In genomic region chr2:116838538-116839197, GRCm38 (mm10) we compare ENCODE assay signal across 8 mouse cellular contexts. TPM values are rescaled to one million over a fixed set of nuclear protein-coding genes. Genes with fewer than 3 reads are reported as not detected.
DNase-seq lines count a peak whose midpoint lies in the region; ATAC-seq and TF ChIP-seq lines count a peak whose summit lies in the region.

No protein-coding gene starts in this region.

- no peak overlapping the region for H3K4me2 ChIP-seq in heart, embryonic 11.5 days
- 0 out of 2 replicates have a peak overlapping the region, but pooled peaks have one; percentile 27 for H3K4me2 ChIP-seq in forebrain, embryonic 12.5 days
- 0 out of 2 replicates have a peak overlapping the region, but pooled peaks have one; percentile 24 for H3K4me2 ChIP-seq in hindbrain, postnatal 0 days (ENCODE audit: low read depth, low read length)
- no peak overlapping the region for H3K4me2 ChIP-seq in liver, embryonic 14.5 days (ENCODE audit: low read depth)
- peak overlapping the region; percentile 37 for H3K4me2 ChIP-seq in neural tube, embryonic 15.5 days

- no peaks in the 10 kb centered on the region for H3K27me3 ChIP-seq in heart, embryonic 11.5 days (ENCODE audit: control insufficient read depth, insufficient read depth, low read length)
- H3K27me3 ChIP-seq in forebrain, embryonic 12.5 days: no peaks in the 10 kb centered on the region
- H3K27me3 ChIP-seq in hindbrain, postnatal 0 days (ENCODE audit: insufficient read depth, low read length): no peaks in the 10 kb centered on the region
- H3K27me3 ChIP-seq in liver, embryonic 14.5 days (ENCODE audit: control insufficient read depth, insufficient read depth, low read length): no peaks in the 10 kb centered on the region
- no peaks in the 10 kb centered on the region for H3K27me3 ChIP-seq in neural tube, embryonic 15.5 days (replicated peaks)

- no peak overlapping the region for H3K4me3 ChIP-seq in heart, embryonic 11.5 days (ENCODE audit: low read depth, low read length)
- H3K4me3 ChIP-seq in forebrain, embryonic 12.5 days (replicated peaks): no peak overlapping the region
- no peak overlapping the region for H3K4me3 ChIP-seq in hindbrain, postnatal 0 days (ENCODE audit: low read length)
- no peak overlapping the region for H3K4me3 ChIP-seq in liver, embryonic 14.5 days (ENCODE audit: insufficient read depth in 1 of 2, low read depth in 2 of 2, low read length in 2 of 2)
- no peak overlapping the region for H3K4me3 ChIP-seq in neural tube, embryonic 15.5 days (replicated peaks)

- no peak for TF ChIP-seq EP300 in liver, embryonic 14.5 days (IDR thresholded peaks at IDR 0.05; ENCODE audit: low read depth)

- ATAC-seq in heart, embryonic 11.5 days (replicated peaks; ENCODE audit: insufficient number of reproducible peaks, low FRiP score, low TSS enrichment): no peak
- peak; percentile 75; the same call in 1 of the 2 replicates for ATAC-seq in forebrain, embryonic 12.5 days (ENCODE audit: low FRiP score)
- ATAC-seq in hindbrain, postnatal 0 days: peak; percentile 78
- no peak for ATAC-seq in liver, embryonic 14.5 days (ENCODE audit: insufficient read depth)
- ATAC-seq in neural tube, embryonic 15.5 days (ENCODE audit: low FRiP score): peak; percentile 81

- H3K27ac ChIP-seq in heart, embryonic 11.5 days (ENCODE audit: low read depth, low read length): no peak overlapping the region
- no peak overlapping the region for H3K27ac ChIP-seq in forebrain, embryonic 12.5 days
- no peak overlapping the region for H3K27ac ChIP-seq in hindbrain, postnatal 0 days
- H3K27ac ChIP-seq in liver, embryonic 14.5 days: no peak overlapping the region
- 0 out of 2 replicates have a peak overlapping the region, but pooled peaks have one; percentile 24 for H3K27ac ChIP-seq in neural tube, embryonic 15.5 days (replicated peaks)

- WGBS in heart, embryonic 11.5 days (ENCODE audit: insufficient replicate concordance): 46% methylated on average over 8 of the region's 8 CpGs
- WGBS in forebrain, embryonic 12.5 days: 25% methylated on average over 8 of the region's 8 CpGs
- 41% methylated on average over 8 of the region's 8 CpGs for WGBS in hindbrain, postnatal 0 days
- WGBS in liver, embryonic 14.5 days (ENCODE audit: insufficient replicate concordance): 21% methylated on average over 8 of the region's 8 CpGs
- 41% methylated on average over 8 of the region's 8 CpGs for WGBS in neural tube, embryonic 15.5 days

- peak; percentile 22 to 46 for DNase-seq in heart, adult 18-20 months
- DNase-seq in adipocyte (ENCODE audit: low spot score): peak; percentile 75
- DNase-seq in hindbrain, postnatal 0 days (ENCODE audit: low spot score): peak; percentile 80
- DNase-seq in liver, embryonic 14.5 days (ENCODE audit: low read depth in 3 of 3, low spot score in 3 of 3): no peak
- DNase-seq in gastrocnemius, postnatal 4 days (ENCODE audit: low spot score in 2 of 2): no peak

- TF ChIP-seq CTCF in hindbrain, postnatal 0 days (IDR thresholded peaks at IDR 0.05; ENCODE audit: low read depth): peak; percentile 82
- TF ChIP-seq CTCF in liver, embryonic 14.5 days (IDR thresholded peaks at IDR 0.05; ENCODE audit: low read depth): peak; percentile 28; the same call in 1 of the 2 replicates

- no peak overlapping the region for H3K9ac ChIP-seq in heart, embryonic 11.5 days (ENCODE audit: low read depth, low read length)
- H3K9ac ChIP-seq in forebrain, embryonic 12.5 days: no peak overlapping the region
- no peak overlapping the region for H3K9ac ChIP-seq in hindbrain, postnatal 0 days (replicated peaks; ENCODE audit: low read length)
- H3K9ac ChIP-seq in liver, embryonic 14.5 days (replicated peaks): no peak overlapping the region
- no peak overlapping the region for H3K9ac ChIP-seq in neural tube, embryonic 15.5 days (replicated peaks)

- H3K36me3 ChIP-seq in heart, embryonic 11.5 days (ENCODE audit: control insufficient read depth, insufficient read depth, low read length): no peaks in the 10 kb centered on the region
- no peaks in the 10 kb centered on the region for H3K36me3 ChIP-seq in forebrain, embryonic 12.5 days (replicated peaks)
- no peaks in the 10 kb centered on the region for H3K36me3 ChIP-seq in hindbrain, postnatal 0 days (ENCODE audit: insufficient read depth, low read length)
- H3K36me3 ChIP-seq in liver, embryonic 14.5 days (replicated peaks; ENCODE audit: control insufficient read depth, insufficient read depth, low read depth): no peaks in the 10 kb centered on the region
- H3K36me3 ChIP-seq in neural tube, embryonic 15.5 days: no peaks in the 10 kb centered on the region

- no peaks in the 10 kb centered on the region for H3K4me1 ChIP-seq in heart, embryonic 11.5 days (ENCODE audit: control insufficient read depth, insufficient read depth, low read length)
- peaks cover 4% of the 10 kb centered on the region; the same call in 1 of the 2 replicates for H3K4me1 ChIP-seq in forebrain, embryonic 12.5 days
- H3K4me1 ChIP-seq in hindbrain, postnatal 0 days (ENCODE audit: insufficient read depth, low read length): no peaks in the 10 kb centered on the region
- no peaks in the 10 kb centered on the region for H3K4me1 ChIP-seq in liver, embryonic 14.5 days (replicated peaks; ENCODE audit: control insufficient read depth in 2 of 2, insufficient read depth in 2 of 2, low read length in 1 of 2)
- 0 out of 2 replicates have a peak, but pooled peaks cover 5% of the 10 kb centered on the region for H3K4me1 ChIP-seq in neural tube, embryonic 15.5 days

- H3K9me3 ChIP-seq in heart, embryonic 11.5 days (replicated peaks; ENCODE audit: control insufficient read depth, low read length): no peaks in the 10 kb centered on the region
- no peaks in the 10 kb centered on the region for H3K9me3 ChIP-seq in forebrain, embryonic 12.5 days
- H3K9me3 ChIP-seq in hindbrain, postnatal 0 days (ENCODE audit: low read length): no peaks in the 10 kb centered on the region
- H3K9me3 ChIP-seq in liver, embryonic 14.5 days (ENCODE audit: control insufficient read depth, low read length): no peaks in the 10 kb centered on the region
- no peaks in the 10 kb centered on the region for H3K9me3 ChIP-seq in neural tube, embryonic 15.5 days (replicated peaks)

RNA-seq across cellular contexts. Expression of gene Tmco5, which starts 39.8 kb away (rescaled TPM):
- not detected for total RNA-seq in heart, adult 18-20 months (2021)
- polyA plus RNA-seq in heart, embryonic 11.5 days (2014; fragmentation: Nextera tagmentation; extraction: Ambion mirVana): not detected in 2 replicates
- not detected in 2 replicates for polyA plus RNA-seq in forebrain, embryonic 12.5 days (2016; fragmentation: Nextera tagmentation; extraction: Ambion mirVana)
- total RNA-seq in hindbrain, postnatal 0 days (2014; rRNA removed): not detected in 2 replicates
- not detected in 2 replicates for polyA plus RNA-seq in hindbrain, postnatal 0 days (2015; fragmentation: Nextera tagmentation; extraction: Ambion mirVana)
- polyA plus RNA-seq in liver, embryonic 14.5 days (2012; rRNA removed): not detected in 2 replicates
- polyA plus RNA-seq in liver, embryonic 14.5 days (2014; fragmentation: Nextera tagmentation; extraction: Ambion mirVana): not detected in 2 replicates
- polyA plus RNA-seq in neural tube, embryonic 15.5 days (2015; fragmentation: Nextera tagmentation; extraction: Ambion mirVana): not detected in 2 replicates
- not detected for total RNA-seq in gastrocnemius, postnatal 4 days (2021)

Comparison
In these comparisons a context has a peak if more than half of its experiments do, and no peak if none do; other contexts are left out.
1. DNase-seq: peak in heart, adult 18-20 months (2 of 2), adipocyte (single experiment) and hindbrain, postnatal 0 days (single experiment); none in liver, embryonic 14.5 days (0 of 3) and gastrocnemius, postnatal 4 days (0 of 2).
2. ATAC-seq: peak in forebrain, embryonic 12.5 days (single experiment), hindbrain, postnatal 0 days (single experiment) and neural tube, embryonic 15.5 days (single experiment); none in heart, embryonic 11.5 days (single experiment) and liver, embryonic 14.5 days (single experiment).
3. H3K4me2 ChIP-seq: peak in forebrain, embryonic 12.5 days (single experiment), hindbrain, postnatal 0 days (single experiment) and neural tube, embryonic 15.5 days (single experiment); none in heart, embryonic 11.5 days (single experiment) and liver, embryonic 14.5 days (single experiment).